Mouse (Mus musculus) embryo, embryonic 9.5 days (tissue): Measurements from ENCODE around the gene Fam219a.

Source experiments
- DNase-seq: peaks from one replicate; pipeline ENCODE4 v3.0.0-alpha.2; 2017; ENCODE audit errors: extremely low spot score

The Fam219a gene

GRCm38 (mm10) chr4:41569411-41569885 is at the start of gene Fam219a, which contains the start of gene Dnaic1:
Fam219a (minus strand) TSS chr4:41569538.
Dnaic1 (plus strand) TSS chr4:41569775.
- peak; percentile 96 for DNase-seq

DNA sequence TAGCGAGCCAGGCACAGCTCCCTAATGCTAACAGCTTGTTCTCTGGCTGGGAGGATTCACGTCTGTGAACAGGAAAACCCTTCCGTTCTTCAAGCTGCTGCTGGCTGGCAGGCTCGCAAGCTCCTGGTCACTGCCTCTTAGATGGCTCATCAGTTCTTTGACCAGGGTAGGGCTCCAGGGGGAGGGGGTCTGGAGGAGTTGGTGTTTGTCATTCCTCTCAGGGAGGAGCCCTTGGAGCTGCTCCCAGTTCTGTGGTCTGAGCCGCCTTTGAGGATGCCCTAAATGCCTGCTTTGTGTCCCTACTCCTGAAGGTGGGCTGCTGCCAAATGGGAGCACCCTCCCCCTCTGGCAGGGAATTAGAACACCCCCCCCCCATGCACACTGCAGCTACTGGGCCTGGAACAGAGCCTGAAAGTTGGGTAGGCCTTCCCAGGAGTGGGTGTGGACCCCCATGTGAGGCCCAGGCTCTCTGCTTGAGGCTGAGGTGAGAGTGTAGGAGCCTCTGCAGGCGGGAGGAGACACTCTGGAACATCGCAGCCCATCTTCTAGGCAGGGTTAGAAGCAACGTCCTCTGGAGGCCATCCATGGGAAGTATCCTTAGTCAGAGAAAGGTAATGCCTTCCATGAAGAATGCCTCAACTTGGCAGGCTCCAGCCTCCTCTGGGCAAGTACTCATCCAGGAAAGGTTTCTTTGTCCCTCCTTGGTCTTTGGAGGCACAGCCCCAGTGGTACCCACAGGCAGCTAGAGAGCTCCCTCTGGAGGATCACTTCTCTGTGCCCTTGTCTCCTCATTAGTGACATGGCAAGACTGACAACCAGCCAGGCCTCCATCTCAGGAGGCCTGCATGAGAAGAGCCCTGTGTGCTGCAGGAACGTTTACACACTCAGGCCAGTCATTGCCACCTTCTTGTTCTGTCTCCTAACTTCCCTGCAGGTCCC is 46.6 kb upstream of the Fam219a start:
- DNase-seq = no peak

- peak; percentile 79 for DNase-seq
Observed at GRCm38 (mm10) chr4:41614156-41614555, 44.8 kb upstream of the Fam219a start.

DNA sequence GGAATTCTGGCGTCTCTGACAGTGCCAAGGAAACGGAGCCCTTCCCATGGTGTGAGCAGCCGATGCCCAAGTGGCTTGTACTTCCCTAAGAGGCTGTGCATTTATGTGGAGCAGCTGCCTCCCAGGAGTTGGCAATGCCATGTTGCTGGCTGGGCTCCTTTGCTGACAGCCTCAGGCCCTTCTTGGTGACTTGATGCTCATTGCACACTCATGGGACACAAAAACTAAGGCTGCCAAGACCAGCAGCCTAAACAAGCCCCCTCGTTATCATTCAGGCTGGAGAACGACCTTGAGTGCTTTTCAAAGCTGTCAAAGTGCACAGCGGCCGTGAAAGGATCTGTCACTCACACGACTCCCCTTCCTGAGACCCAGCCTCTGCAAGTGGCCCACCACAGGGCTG is 42.8 kb upstream of the Fam219a start:
- DNase-seq = no peak

- DNase-seq = no peak
Observed at GRCm38 (mm10) chr4:41610594-41610980, 41.2 kb upstream of the Fam219a start.

GRCm38 (mm10) chr4:41609681-41610593 is 40.6 kb upstream of the Fam219a start:
- no peak for DNase-seq

DNA sequence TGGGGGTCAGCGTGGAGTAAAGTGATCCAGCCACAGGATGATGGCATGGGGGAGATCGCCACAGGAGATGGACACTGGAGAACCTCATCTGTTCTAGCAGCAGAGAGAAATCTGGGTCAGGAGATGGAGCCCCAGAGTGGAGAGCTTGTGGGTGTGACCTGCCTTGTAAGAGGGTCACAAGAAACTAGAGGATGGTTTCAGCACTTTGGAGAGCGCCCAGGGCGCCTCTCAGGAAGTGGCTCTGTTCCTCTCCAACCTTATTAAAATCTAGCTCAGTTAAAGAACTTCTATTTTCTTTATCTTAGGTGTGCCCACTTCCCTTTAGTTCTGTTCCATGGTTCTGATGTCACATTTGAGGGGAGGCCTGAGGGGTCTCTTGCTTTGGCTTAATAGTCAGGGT is 37.4 kb upstream of the Fam219a start:
- peak; percentile 55 for DNase-seq

DNA sequence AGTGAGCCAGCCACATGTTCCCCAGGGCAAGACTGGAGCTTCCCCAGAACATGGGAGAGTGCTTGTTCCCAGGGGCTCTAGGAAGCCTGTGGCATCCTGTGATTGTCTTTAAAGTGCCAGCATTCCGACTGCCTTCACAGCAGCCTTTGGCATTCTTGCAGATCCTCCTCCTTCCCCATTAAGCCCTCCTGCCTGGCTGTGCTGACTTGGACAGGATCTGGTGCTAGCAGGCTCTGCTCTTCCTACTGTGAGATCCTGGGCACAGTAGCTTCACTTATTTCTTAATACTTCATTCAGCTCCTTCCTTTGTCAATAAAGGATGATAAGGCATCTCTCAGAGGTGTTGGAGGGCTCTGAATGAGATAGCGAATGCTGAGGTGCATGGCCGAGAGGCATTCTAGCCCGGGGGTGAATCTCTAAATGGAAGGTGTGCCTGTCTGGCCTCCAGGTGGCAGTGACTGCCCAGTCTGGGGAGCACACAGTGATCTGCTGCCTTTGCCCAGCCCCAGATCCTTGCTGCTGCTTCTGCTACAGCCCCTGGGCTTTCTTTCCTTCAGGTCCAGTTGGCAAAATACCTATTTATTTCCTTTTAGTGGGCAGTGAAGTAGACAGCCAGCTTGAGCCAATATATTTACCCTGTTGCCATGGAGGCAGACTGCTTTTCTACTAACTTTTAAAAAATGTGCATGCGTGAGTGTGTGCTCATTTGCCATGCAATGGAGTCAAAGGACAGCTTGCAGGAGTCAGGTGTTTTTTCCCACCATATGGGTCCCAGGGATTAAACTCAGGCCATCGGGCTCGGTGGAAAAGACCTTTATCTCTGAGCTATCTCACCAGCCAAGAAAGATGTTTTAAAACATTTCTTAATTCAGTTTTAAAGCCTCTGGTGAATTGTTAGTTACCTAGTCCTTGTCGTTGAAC is 35.4 kb upstream of the Fam219a start:
- DNase-seq = no peak

DNA sequence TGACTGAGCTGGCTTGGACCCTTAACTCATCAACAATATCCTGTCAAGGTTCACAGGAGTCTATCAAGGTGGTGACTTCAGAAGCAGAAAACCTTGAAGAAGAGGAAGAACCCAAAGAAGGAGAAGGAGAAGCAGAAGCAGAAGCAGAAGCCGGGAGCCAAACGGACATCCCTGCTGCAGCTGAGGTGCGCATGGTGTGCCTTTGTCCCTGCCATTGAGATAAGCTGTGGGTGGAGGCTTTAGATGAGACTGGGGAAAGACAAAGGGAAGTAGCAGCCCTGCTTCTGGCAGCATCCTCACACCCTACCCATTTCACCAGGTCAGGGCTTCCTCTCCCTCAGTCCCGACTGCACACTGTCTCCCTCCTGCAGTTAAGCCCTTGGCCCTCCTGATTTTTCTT is 33.5 kb upstream of the Fam219a start:
- DNase-seq = no peak

- DNase-seq = no peak
Observed at GRCm38 (mm10) chr4:41583353-41583752, 14.0 kb upstream of the Fam219a start.

- no peak for DNase-seq
Observed at GRCm38 (mm10) chr4:41575914-41576313, 6.6 kb upstream of the Fam219a start.

DNA sequence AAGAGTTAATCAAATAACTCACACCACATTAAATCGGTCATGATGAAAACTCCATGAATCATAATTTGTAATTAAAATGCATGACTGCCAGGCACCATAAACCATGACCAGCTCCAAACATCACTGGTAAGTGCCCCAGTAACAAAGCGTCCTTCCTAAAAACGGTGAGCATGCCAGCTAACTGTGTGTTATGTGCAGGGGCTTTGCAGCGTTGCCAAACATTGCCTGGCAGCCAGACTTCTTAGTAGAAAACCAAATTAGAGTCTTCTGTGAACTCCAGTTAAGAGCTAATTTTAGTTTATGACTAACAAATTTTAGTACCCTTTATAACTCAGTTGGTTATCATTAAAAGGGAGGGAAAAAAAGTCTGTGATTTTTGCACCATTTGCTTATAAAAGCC is 4.2 kb upstream of the Fam219a start:
- DNase-seq = no peak

DNA sequence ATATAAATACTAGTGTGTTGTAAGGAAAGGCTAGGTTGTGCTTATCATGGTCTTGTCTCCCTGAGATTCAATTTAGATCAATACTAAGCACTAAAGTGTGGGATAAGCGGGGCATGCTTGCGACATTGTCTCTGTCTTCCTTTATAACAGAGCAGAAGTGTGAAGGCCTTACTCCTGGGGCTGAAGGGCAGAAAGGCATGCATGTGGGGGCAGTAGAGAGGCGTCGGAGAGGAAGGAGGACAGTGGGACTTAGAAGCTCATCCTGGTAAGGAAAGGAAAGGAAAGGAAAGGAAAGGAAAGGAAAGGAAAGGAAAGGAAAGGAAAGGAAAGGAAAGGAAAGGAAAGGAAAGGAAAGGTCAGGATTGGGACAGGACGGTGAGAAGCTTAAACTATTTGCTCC is 2.2 kb upstream of the Fam219a start:
- DNase-seq = peak; percentile 44

GRCm38 (mm10) chr4:41568682-41569410 is 492 bp downstream of the Fam219a start:
- DNase-seq = peak; percentile 15

DNA sequence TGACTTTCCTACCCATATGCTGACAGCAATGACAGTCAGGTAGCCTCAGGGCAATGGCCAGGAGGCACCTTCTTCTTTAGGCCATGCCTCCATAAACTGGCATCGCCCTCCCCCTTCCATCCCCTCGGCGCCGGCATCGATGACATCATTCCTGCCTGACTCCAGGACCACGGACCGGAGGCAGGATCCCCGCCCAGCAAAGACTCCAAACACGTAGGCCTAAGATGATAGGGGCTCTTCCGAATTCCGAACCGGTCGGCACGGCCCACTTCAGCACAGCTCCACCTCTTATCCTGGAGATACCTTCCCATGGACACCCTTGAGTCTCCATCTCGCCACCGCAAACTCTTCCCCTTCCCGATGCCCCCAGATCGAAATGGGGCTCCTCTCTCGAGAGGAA is 1.1 kb downstream of the Fam219a start:
- DNase-seq = no peak

DNA sequence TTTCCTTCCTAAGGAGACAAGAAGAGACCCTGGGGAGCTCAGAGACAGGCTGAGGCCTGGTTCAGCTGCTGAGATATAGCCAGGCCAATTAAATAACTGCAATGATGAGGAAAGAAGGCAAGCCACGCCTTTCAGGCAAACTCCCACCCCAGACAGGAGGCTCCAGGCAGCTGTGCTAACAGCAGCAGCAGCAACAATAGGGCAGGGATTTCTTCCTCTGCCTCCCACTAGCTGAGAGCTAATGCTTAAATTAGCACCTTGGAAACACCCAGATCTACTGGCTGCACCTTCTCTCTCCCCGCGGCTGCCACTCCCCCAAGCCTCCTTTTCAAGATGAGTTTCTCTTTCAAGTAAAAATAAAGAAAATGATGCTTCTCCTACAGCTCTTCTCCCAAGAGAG is 3.2 kb downstream of the Fam219a start:
- DNase-seq = no peak

GRCm38 (mm10) chr4:41563297-41563696 is 6.0 kb downstream of the Fam219a start:
- no peak for DNase-seq

GRCm38 (mm10) chr4:41557092-41557491 is 12.2 kb downstream of the Fam219a start:
- DNase-seq = no peak

GRCm38 (mm10) chr4:41556311-41556953 is 12.9 kb downstream of the Fam219a start:
- no peak for DNase-seq
